Mouse (Mus musculus): ENCODE results near the gene Ints2.

- TF ChIP-seq CTCF (IDR thresholded peaks at IDR 0.05; ENCODE audit: low read depth): no peak
- TF ChIP-seq EP300 (IDR thresholded peaks at IDR 0.05; ENCODE audit: low read depth): no peak
These were observed 25.5 kb downstream of the Ints2 start for GRCm38 (mm10) chr11:86231781-86232350.
